Mouse (Mus musculus): Measurements from ENCODE around the gene Celf2. TPM values are rescaled to one million over a fixed set of nuclear protein-coding genes. Genes with fewer than 3 reads are reported as not detected.

The Celf2 gene
- polyA plus RNA-seq, 1 experiment: 68.7 TPM

DNA sequence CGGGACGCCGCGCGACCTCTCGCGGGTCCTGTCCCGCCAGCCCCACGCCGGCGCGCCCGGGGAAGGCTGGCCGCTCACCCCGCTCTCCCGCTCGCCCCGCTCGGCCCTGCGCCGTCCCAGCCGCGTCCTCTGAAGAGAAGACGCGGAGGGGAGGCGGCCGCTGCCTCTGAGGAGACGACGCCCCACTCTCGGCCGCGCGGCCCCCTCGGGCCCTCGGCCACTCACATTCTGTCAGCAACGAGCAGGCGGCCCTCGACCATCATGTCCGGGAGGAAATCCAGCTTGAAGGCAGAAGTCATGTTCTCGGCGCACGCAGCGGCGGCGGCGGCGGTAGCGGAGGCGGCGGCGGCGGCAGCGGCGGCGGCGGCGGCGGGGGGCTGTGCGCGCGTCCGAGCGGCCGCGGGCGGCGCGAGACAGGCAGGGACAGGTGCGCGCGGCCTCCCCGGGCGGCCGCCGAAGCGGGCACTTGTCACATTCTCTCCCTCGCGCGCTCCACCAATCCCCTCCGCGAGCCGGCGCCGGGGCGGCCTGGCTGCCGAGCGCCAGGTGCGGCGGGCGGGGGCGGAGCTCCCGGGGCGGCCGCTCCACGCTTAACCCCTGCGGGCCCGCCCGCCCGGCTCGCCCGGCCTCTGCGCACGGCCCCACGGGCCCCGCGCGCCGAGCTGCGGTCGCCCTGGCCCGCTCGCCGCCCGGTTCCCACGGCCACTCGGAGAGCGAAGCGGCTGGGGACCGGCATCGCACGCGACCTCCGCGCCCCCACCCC lies 637.1 kb downstream of the Celf2 start:
- peak; percentile 84 to 90 for DNase-seq
- TF ChIP-seq CTCF (IDR thresholded peaks at IDR 0.05; ENCODE audit: borderline replicate concordance, insufficient read depth, low read depth, low read length) (no peak), POLR2A (IDR thresholded peaks at IDR 0.05; ENCODE audit: borderline replicate concordance, insufficient read depth, low read length) (0 out of 2 replicates have a peak, but pooled peaks have one; percentile 16)
- under 1% methylated on average over 94 of the region's 124 CpGs for WGBS
- H3K4me1 ChIP-seq (ENCODE audit: control insufficient read depth, insufficient read depth, low read length): peaks cover 5% of the 10 kb centered on the region; the same call in 1 of the 2 replicates
- H3K27me3 ChIP-seq (ENCODE audit: control insufficient read depth, insufficient read depth, low read length): no peaks in the 10 kb centered on the region
- H3K27ac ChIP-seq (ENCODE audit: insufficient read depth, low read length): peak overlapping the region; percentile 100
- peak overlapping the region; percentile 99 for H3K4me3 ChIP-seq (replicated peaks; ENCODE audit: insufficient read depth, low read depth, low read length)

DNA sequence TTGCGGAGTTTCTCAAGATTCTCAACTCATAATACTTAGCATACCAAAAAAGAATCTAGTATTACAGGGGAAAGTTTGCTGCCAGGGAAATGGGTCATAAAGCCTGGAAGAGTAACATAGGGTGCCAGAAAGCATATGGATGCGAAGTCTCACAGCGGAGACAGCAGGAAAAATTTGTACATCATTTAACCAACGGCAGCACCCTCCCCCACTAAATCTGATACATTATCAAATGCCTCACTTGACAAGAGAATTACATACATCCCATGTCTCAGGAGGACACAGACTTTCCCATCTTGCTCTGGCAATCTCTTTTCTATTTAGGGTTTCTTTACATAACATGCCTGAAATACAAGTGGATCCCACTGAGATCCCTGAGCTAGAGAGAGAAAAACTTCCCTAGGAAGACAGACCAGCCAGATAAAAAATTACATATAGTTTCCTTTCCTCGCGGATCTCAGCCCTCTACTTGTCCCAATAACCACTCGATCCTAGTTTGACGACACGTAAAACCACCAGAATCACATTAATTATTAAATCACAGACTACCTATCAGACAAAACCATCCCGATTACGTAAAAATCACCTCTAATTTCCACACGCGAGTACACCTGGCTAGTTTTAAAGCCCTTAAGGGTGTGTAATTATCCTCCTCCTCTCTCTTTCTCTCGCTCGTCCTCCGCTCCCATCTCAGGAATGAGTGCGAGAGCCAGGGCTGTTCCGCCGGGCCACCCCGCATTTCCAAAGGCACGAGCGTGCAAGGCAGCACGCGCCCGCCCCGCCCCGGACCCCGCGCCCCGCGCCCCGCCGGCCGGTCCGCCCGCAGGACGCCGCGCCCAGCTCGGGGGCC lies 637.9 kb downstream of the Celf2 start:
- H3K27ac ChIP-seq (ENCODE audit: insufficient read depth, low read length): peak overlapping the region; percentile 100
- no peak for TF ChIP-seq POLR2A (IDR thresholded peaks at IDR 0.05; ENCODE audit: borderline replicate concordance, insufficient read depth, low read length)
- no peak for TF ChIP-seq CTCF (IDR thresholded peaks at IDR 0.05; ENCODE audit: borderline replicate concordance, insufficient read depth, low read depth, low read length)
- peak in 1 of 2 experiments; percentile 62 for DNase-seq
- WGBS: 1% methylated on average over 40 of the region's 40 CpGs
- peak overlapping the region; percentile 99 for H3K4me3 ChIP-seq (replicated peaks; ENCODE audit: insufficient read depth, low read depth, low read length)
- H3K27me3 ChIP-seq (ENCODE audit: control insufficient read depth, insufficient read depth, low read length): no peaks in the 10 kb centered on the region
- H3K4me1 ChIP-seq (ENCODE audit: control insufficient read depth, insufficient read depth, low read length): peaks cover 10% of the 10 kb centered on the region; the same call in 1 of the 2 replicates

DNA sequence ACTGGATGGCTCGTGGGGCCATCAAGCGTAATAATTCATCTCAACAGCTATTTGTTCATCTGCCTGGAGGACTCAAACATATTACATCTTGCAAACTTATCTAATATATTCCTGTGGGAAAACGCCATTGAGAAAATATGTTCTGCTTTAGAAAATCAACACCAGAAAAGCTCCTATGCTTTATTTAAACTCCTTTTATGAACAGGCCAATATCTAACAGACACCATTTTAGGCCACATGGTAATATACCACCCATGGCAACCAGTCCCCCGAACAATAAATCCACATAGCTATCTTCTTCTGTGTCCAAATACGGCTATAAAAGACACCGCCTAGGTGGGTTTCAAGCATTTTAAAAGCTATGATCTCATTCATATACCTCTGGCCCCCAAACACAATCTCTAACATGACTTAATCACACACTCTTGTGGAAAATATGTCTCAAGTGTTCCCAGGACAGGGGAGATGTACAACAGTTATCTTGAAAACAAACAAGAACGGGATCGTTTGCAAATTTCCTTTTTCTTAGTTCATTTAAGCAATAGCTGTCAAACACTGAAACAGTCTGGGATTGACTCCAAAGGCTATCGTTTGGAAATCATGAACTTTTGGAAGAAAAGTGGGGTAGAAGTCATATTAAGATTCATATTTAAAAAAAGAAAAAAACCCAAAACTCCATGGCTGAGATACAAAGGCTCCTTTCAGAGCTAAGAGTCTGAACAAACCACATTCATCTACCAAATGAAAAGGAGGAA lies 639.2 kb downstream of the Celf2 start:
- H3K27ac ChIP-seq (ENCODE audit: insufficient read depth, low read length): no peak overlapping the region; the same call in 1 of the 2 replicates

DNA sequence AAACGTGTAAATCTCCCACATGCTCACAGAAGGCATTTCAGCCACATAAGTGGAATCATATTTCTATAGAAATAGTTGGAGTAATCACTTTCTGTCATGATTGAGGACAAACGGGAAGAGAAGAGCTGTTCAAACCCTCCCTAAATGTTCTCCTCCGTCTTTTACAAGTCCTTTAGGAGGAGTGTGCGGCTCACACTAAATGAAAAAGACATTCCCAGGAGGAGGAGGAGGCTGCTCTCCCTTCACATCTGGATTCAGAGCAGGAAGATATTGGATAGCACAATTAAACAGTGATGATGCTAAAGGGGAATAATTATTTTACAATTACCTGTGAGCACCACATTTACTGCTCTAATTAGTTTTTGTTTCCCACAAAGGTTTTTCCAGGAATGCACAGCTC lies 642.1 kb downstream of the Celf2 start:
- Histone ChIP-seq H3K27me3 (ENCODE audit: control insufficient read depth, insufficient read depth, low read length) (no peaks in the 10 kb centered on the region), H3K4me1 (ENCODE audit: control insufficient read depth, insufficient read depth, low read length) (peaks cover 9% of the 10 kb centered on the region; the same call in 1 of the 2 replicates), H3K27ac (ENCODE audit: insufficient read depth, low read length) (no peak overlapping the region), H3K4me3 (replicated peaks; ENCODE audit: insufficient read depth, low read depth, low read length) (no peak overlapping the region)
- DNase-seq: no peak
- TF ChIP-seq CTCF (IDR thresholded peaks at IDR 0.05; ENCODE audit: borderline replicate concordance, insufficient read depth, low read depth, low read length) (no peak), POLR2A (IDR thresholded peaks at IDR 0.05; ENCODE audit: borderline replicate concordance, insufficient read depth, low read length) (no peak)
- 43% methylated on average over 4 of the region's 4 CpGs for WGBS

More for the DNA sequence above, 639.2 kb downstream of the Celf2 start:
- DNase-seq: no peak
- Histone ChIP-seq H3K27me3 (ENCODE audit: control insufficient read depth, insufficient read depth, low read length) (no peaks in the 10 kb centered on the region), H3K4me1 (ENCODE audit: control insufficient read depth, insufficient read depth, low read length) (peaks cover 10% of the 10 kb centered on the region; the same call in 1 of the 2 replicates), H3K4me3 (replicated peaks; ENCODE audit: insufficient read depth, low read depth, low read length) (peak overlapping the region; percentile 48)
- 11% methylated on average over 9 of the region's 9 CpGs for WGBS
- TF ChIP-seq CTCF (IDR thresholded peaks at IDR 0.05; ENCODE audit: borderline replicate concordance, insufficient read depth, low read depth, low read length) (no peak), POLR2A (IDR thresholded peaks at IDR 0.05; ENCODE audit: borderline replicate concordance, insufficient read depth, low read length) (no peak)

DNA sequence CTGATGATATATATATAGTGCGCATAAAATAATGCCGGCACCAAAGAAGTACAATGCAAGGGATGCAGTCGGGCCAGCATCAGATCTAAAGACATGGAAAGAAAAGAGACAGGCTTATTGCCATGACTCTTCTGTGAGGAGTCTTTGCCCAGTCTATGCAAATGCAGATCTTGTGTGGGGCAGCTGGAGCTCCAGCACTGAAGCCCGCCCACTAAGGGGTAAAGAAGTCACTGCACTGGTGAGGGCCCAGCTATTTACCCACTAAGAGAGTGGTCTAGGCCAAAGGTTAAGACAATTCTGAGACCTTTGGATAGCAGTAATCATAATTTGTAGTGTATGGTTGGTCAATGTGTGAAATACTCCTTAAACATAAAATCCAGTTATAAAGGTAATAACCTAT lies 643.6 kb downstream of the Celf2 start:
- Histone ChIP-seq H3K4me3 (replicated peaks; ENCODE audit: insufficient read depth, low read depth, low read length) (no peak overlapping the region), H3K27me3 (ENCODE audit: control insufficient read depth, insufficient read depth, low read length) (no peaks in the 10 kb centered on the region), H3K4me1 (ENCODE audit: control insufficient read depth, insufficient read depth, low read length) (peaks cover 9% of the 10 kb centered on the region; the same call in 1 of the 2 replicates), H3K27ac (ENCODE audit: insufficient read depth, low read length) (no peak overlapping the region)
- DNase-seq: no peak
- 68% methylated on average over 4 of the region's 4 CpGs for whole genome bisulfite sequencing
- TF ChIP-seq POLR2A (IDR thresholded peaks at IDR 0.05; ENCODE audit: borderline replicate concordance, insufficient read depth, low read length) (no peak), CTCF (IDR thresholded peaks at IDR 0.05; ENCODE audit: borderline replicate concordance, insufficient read depth, low read depth, low read length) (no peak)

DNA sequence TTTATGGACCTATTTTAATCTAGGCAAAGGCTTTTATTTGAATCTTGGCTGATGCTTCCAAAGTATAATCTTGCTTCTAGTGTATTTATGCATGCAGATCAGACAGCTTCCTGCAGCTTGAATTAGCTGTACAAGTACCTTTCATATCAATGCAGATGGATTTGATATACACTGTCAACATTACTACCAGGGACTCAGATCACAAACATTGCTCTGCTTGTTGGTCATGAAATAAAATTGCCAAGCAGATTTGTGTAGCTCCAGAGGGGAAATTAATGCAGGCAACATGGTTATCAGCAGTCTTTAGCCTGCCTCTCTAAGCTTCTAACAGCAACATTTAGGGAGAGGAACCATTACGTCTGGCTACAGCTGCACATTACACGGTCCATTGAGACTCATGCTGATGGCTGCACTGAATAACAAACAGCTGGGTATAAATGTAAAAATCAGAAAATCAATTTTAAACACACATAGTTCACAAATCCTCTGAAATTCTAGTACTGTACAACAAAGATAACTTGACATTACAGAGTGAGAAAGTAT lies 659.2 kb downstream of the Celf2 start:
- 51% methylated on average over 2 of the region's 2 CpGs for WGBS
- DNase-seq: no peak
- no peaks in the 10 kb centered on the region for H3K27me3 ChIP-seq (ENCODE audit: control insufficient read depth, insufficient read depth, low read length)
- no peak overlapping the region for H3K27ac ChIP-seq (ENCODE audit: insufficient read depth, low read length)
- no peaks in the 10 kb centered on the region for H3K4me1 ChIP-seq (ENCODE audit: control insufficient read depth, insufficient read depth, low read length)
- TF ChIP-seq CTCF (IDR thresholded peaks at IDR 0.05; ENCODE audit: borderline replicate concordance, insufficient read depth, low read depth, low read length) (no peak), POLR2A (IDR thresholded peaks at IDR 0.05; ENCODE audit: borderline replicate concordance, insufficient read depth, low read length) (no peak)
- H3K4me3 ChIP-seq (replicated peaks; ENCODE audit: insufficient read depth, low read depth, low read length): no peak overlapping the region

DNA sequence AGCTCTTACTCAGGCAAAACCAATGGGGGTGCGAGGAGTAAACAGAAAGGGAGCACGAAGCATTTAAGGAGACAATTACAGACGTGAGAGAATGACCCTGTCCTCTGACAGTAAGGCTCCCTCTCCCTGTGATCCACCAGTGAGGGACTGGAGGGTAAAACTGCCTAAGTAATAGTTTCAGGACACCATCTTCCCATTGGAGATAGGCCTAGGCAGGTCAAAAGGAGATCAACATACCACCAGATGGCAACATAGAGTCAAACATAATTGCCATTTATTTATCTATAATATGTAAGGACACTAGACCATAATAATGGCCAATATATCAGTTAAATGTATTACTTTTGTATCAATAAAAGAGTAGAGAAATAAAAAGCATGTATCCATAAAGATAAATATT lies 660.0 kb downstream of the Celf2 start:
- TF ChIP-seq POLR2A (IDR thresholded peaks at IDR 0.05; ENCODE audit: borderline replicate concordance, insufficient read depth, low read length): no peak
- TF ChIP-seq CTCF (IDR thresholded peaks at IDR 0.05; ENCODE audit: borderline replicate concordance, insufficient read depth, low read depth, low read length): peak; percentile 11; the same call in 1 of the 2 replicates
- no peaks in the 10 kb centered on the region for H3K4me1 ChIP-seq (ENCODE audit: control insufficient read depth, insufficient read depth, low read length)
- no peak overlapping the region for H3K4me3 ChIP-seq (replicated peaks; ENCODE audit: insufficient read depth, low read depth, low read length)
- H3K27me3 ChIP-seq (ENCODE audit: control insufficient read depth, insufficient read depth, low read length): no peaks in the 10 kb centered on the region
- WGBS: 62% methylated on average over 3 of the region's 3 CpGs
- DNase-seq: no peak
- no peak overlapping the region for H3K27ac ChIP-seq (ENCODE audit: insufficient read depth, low read length)

All from cerebellum, adult 2 months (tissue).